Mouse (Mus musculus) embryonic facial prominence, embryonic 15.5 days (tissue): ENCODE results near the gene Atxn1. TPM values are rescaled to one million over a fixed set of nuclear protein-coding genes. Genes with fewer than 3 reads are reported as not detected.

Source experiments
- ATAC-seq: fragments of 200-750 bp; cut with Nextera tagmentation; 2 replicates; pipeline ENCODE4 v1.8.0; 2017; ENCODE audit warnings: low read depth, moderate TSS enrichment; ENCODE audit not compliant: insufficient number of reproducible peaks, low FRiP score, low TSS enrichment
- H3K27ac ChIP-seq: fragments of 300-500 bp; sonication (generic); replicated peaks from 2 replicates; pipeline ENCODE4 v1.5.1; 2015; ENCODE audit warnings: mild to moderate bottlenecking, inconsistent platforms
- H3K27me3 ChIP-seq: fragments of 300-500 bp; sonication (generic); 2 replicates; pipeline ENCODE4 v1.6.1; 2015; ENCODE audit warnings: inconsistent platforms
- H3K36me3 ChIP-seq: fragments of 300-500 bp; sonication (generic); 2 replicates; pipeline ENCODE4 v1.6.1; 2015; ENCODE audit warnings: mild to moderate bottlenecking, inconsistent platforms
- H3K4me1 ChIP-seq: fragments of 300-500 bp; sonication (generic); 2 replicates; pipeline ENCODE4 v1.6.1; 2015; ENCODE audit warnings: inconsistent platforms
- H3K4me2 ChIP-seq: fragments of 300-500 bp; sonication (generic); replicated peaks from 2 replicates; pipeline ENCODE4 v1.6.1; 2015; ENCODE audit warnings: mild to moderate bottlenecking, inconsistent platforms
- H3K4me3 ChIP-seq: fragments of 300-500 bp; sonication (generic); replicated peaks from 2 replicates; pipeline ENCODE4 v1.5.1; 2015; ENCODE audit warnings: mild to moderate bottlenecking, inconsistent platforms
- H3K9ac ChIP-seq: fragments of 300-500 bp; sonication (generic); 2 replicates; pipeline ENCODE4 v1.6.1; 2015; ENCODE audit warnings: inconsistent platforms
- H3K9me3 ChIP-seq: fragments of 300-500 bp; sonication (generic); replicated peaks from 2 replicates; pipeline ENCODE4 v1.6.1; 2016; ENCODE audit warnings: inconsistent platforms
- WGBS: fragments of 180-500 bp; shearing (Covaris S2); methylation state at CpG from one replicate; pipeline ENCODE4 v1.1.7; 2015; 5-methylcytosine and 5-hydroxymethylcytosine counted together
- polyA plus RNA-seq: library from polyadenylated mRNA; unstranded; fragments of >200 nt; fragmentation: Nextera tagmentation; extraction: Ambion mirVana; gene quantifications from 2 replicates; pipeline ENCODE4 v1.2.1, GENCODE M21; 2015

The Atxn1 gene
- polyA plus RNA-seq, 1 experiment from 2014 or later, result 7.2 TPM

DNA sequence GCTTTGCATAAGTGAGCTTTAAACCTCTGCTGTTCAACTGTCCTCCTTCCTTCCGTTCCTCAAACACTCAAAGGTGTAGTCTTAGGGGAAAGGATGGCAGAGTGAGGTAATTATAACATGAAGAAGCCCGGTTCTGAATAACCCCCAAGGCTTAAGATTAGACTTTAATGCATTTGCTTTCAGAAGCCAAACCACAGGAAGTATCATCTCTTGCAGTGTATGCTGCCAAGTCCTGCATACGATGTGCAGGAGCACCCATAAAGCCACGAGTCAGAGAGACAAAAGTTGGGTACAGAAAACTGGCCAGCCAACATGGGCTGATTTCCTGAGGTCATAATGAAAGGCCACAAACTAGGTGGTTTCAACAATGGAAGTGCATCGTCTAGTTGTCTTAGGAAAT lies 212.3 kb downstream of the Atxn1 start:
- Histone ChIP-seq H3K4me2 (no peak overlapping the region), H3K4me3 (no peak overlapping the region), H3K9me3 (no peaks in the 10 kb centered on the region), H3K27me3 (no peaks in the 10 kb centered on the region), H3K36me3 (no peaks in the 10 kb centered on the region), H3K9ac (no peak overlapping the region), H3K4me1 (peaks cover 27% of the 10 kb centered on the region), H3K27ac (no peak overlapping the region)
- no peak for ATAC-seq
- WGBS, result 48% methylated on average over 5 of the region's 5 CpGs

DNA sequence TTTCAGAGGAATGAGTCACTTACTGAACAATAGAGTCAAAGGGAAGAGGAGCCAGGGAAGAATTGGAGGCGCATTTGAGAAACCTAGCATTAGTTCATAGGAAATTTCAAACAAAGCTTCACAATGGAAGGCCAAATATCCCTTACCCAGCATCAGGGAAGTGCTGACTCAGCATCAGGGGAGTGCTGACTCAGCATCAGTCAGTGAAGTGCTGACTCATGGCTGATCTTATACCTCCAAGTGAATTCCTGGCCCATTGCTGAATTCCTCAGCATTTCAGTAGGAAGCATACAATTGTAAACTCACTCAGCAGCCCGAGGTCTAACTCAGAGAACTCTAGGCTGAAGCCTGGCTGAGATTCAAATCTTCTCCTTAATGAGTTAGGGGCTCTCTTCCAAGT lies 213.6 kb downstream of the Atxn1 start:
- H3K4me3 ChIP-seq, result no peak overlapping the region
- H3K27ac ChIP-seq, result no peak overlapping the region; the same call in 1 of the 2 replicates
- H3K4me1 ChIP-seq, result peaks cover 27% of the 10 kb centered on the region
- H3K27me3 ChIP-seq, result no peaks in the 10 kb centered on the region
- no peak overlapping the region for H3K9ac ChIP-seq
- no peaks in the 10 kb centered on the region for H3K36me3 ChIP-seq
- 68% methylated on average over 2 of the region's 2 CpGs for whole genome bisulfite sequencing
- no peak overlapping the region for H3K4me2 ChIP-seq
- ATAC-seq, result no peak
- H3K9me3 ChIP-seq, result no peaks in the 10 kb centered on the region

DNA sequence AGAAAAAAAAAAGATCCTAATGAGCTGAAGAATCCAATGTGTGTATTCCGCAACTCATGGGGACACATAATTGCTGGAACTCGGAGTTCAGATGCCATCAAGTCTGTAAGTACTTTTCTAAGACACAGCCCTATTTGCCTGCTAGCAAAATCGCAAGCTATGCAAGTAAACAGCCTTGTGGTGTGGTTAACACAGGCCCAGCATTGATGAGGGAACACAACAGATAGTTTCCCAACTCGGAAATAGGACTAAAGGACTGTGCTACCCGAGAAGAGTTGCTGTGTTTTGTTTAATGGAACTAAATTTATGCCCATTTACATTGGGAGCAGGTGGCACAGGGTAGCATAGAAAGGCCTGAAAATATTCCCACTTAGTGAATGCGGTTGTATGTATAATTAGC lies 214.2 kb downstream of the Atxn1 start:
- no peak for ATAC-seq
- peaks cover 27% of the 10 kb centered on the region for H3K4me1 ChIP-seq
- no peak overlapping the region for H3K4me2 ChIP-seq
- H3K27ac ChIP-seq, result no peak overlapping the region
- no peak overlapping the region for H3K4me3 ChIP-seq
- 50% methylated on average over 6 of the region's 6 CpGs for WGBS
- H3K27me3 ChIP-seq, result no peaks in the 10 kb centered on the region
- H3K9me3 ChIP-seq, result no peaks in the 10 kb centered on the region
- H3K9ac ChIP-seq, result no peak overlapping the region
- H3K36me3 ChIP-seq, result no peaks in the 10 kb centered on the region

DNA sequence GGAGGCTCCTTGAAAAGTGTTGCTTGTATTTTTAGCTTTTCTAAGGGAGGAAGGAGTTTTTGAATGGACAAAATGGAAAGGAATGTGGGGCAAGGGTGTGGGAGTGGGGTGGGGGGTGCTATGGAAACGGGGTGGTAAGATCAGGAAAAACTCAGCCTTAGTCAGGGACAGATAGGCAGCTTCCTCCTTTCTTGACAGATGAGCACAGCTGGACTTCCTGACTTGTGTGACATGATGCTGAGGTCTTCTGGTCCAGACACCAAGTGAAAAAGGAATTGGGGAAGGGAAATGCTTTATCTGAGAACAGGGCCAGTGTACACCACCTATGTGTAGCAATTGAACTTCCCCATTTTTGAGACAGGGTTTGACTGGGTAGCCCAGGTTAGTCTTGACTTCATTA lies 214.9 kb downstream of the Atxn1 start:
- Histone ChIP-seq H3K9me3 (no peaks in the 10 kb centered on the region), H3K27me3 (no peaks in the 10 kb centered on the region), H3K9ac (no peak overlapping the region), H3K27ac (no peak overlapping the region), H3K4me1 (peaks cover 27% of the 10 kb centered on the region), H3K36me3 (no peaks in the 10 kb centered on the region), H3K4me2 (no peak overlapping the region), H3K4me3 (no peak overlapping the region)
- WGBS, result 50% methylated on average over 1 of the region's 1 CpGs
- ATAC-seq, result no peak

DNA sequence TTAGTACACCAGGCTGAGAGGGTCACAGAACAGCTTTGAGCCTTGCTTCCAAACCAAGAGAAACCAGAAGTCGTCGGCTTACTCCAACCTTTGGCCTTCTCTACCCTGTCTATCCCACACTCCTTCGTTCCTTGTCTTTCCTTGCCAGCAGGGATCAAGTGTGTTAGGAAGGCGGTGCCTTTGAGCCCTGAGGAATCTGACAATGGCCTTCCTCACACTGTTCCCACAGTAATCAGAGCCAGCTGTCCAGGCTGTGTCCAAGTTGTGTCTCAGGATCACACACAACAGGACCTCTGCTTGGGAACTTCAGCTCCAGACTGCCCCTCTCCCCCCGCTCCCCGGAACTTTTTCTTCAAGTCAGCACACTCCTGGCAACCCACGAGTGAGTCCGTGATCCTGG lies 215.6 kb downstream of the Atxn1 start:
- Histone ChIP-seq H3K4me3 (no peak overlapping the region), H3K9ac (no peak overlapping the region), H3K9me3 (no peaks in the 10 kb centered on the region), H3K27ac (no peak overlapping the region), H3K36me3 (no peaks in the 10 kb centered on the region), H3K4me2 (no peak overlapping the region), H3K27me3 (no peaks in the 10 kb centered on the region), H3K4me1 (peaks cover 23% of the 10 kb centered on the region)
- ATAC-seq, result no peak
- 43% methylated on average over 8 of the region's 8 CpGs for WGBS

DNA sequence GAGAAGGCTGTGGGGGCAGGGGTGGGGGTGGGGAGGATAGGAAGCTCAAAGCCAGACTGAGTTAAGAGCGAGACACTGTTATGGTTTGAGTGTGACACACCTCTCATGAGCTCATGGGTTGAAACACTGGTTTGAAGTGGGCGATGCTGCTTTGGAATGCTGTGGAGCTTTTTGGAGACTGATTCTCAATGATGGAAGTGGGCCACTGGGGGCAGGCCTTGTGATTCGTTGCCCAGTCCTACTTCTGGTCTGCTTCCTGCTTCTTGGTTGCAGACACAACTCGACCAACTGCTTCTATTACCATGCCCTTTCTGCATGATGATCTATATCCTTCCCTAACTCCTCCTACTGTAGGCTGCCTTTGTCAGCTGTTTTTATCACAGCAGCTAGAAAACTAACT lies 216.1 kb downstream of the Atxn1 start:
- H3K4me3 ChIP-seq, result no peak overlapping the region
- ATAC-seq, result no peak
- H3K4me1 ChIP-seq, result peaks cover 23% of the 10 kb centered on the region
- WGBS, result 56% methylated on average over 4 of the region's 4 CpGs
- no peak overlapping the region for H3K4me2 ChIP-seq
- H3K27me3 ChIP-seq, result no peaks in the 10 kb centered on the region
- no peak overlapping the region for H3K9ac ChIP-seq
- H3K27ac ChIP-seq, result no peak overlapping the region
- H3K36me3 ChIP-seq, result no peaks in the 10 kb centered on the region
- no peaks in the 10 kb centered on the region for H3K9me3 ChIP-seq

DNA sequence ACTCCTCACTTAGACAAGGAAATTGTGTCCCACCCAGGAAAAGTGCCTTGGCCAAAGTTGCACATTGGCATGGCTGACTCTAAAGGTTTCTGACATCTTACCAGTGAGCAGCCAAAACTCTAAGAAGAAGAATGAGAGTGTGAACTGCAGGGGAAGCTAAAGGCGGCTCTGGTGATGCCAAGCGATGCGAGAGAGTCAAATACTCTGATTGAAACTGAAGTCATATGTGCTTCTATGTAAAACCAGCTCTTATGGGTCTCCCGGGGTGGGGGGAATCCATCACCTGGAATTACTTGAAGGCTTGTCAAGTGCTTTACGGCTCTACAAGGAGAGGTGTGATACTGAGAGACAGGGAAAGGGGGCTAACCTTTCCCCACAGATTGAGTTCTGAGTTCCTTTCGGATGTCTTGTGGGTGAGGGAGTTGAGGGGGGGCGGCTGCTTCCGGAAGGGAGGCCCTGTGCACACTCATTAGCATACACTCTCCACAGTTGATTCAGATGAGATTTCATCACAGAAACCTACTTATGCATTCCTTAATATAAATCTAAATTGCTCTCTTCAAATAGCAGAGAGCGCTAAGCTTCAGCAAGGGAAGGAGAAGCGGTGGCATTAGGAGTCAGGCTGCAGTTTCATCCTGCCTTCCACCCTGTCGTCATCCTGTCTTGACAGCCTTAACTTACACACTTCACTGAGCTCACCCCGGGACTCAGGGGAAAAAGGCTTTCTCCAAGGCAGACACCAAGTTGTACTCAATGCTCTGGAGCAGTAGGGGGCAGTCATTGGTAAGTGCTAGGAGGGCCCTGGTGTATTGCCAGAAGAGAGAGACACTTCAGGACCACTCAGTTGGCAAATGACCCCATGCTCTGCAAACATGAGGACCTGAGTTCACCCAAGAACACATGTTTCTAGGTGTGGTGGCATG lies 218.7 kb downstream of the Atxn1 start:
- H3K4me2 ChIP-seq, result no peak overlapping the region
- no peaks in the 10 kb centered on the region for H3K9me3 ChIP-seq
- H3K27ac ChIP-seq, result no peak overlapping the region
- no peaks in the 10 kb centered on the region for H3K27me3 ChIP-seq
- no peak overlapping the region for H3K4me3 ChIP-seq
- no peak for ATAC-seq
- H3K9ac ChIP-seq, result no peak overlapping the region
- WGBS, result 60% methylated on average over 12 of the region's 12 CpGs
- no peaks in the 10 kb centered on the region for H3K36me3 ChIP-seq
- H3K4me1 ChIP-seq, result peaks cover 23% of the 10 kb centered on the region

DNA sequence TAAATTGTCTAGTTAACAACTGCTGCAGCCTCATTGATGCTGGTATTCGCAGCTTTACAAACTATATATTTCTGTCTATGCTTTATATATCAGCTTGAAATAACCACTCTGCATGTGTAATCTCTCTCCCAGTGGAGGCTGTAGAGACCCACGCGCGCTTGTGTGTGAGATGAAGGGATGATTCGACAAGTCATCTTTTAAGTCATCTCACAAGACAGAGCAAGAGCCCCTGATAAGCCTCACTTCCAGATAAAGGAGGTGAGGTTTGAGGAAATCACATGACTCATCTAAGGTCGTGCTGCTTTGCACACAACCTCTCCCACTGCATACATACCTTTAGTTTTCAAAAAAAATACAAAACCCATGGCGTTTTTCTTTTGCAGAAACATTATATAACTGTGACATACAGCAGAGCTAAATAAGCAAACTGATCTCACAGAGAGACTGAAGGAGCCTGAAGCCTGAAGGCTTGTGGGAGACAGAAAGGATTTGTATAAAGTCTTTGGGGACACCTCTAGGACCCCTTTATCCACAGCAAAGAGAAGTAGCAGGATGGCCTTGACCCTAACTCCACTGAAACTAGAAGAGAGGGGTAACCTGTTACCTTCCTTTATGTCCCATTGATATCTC lies 219.9 kb downstream of the Atxn1 start:
- ATAC-seq, result no peak
- 77% methylated on average over 7 of the region's 7 CpGs for WGBS

DNA sequence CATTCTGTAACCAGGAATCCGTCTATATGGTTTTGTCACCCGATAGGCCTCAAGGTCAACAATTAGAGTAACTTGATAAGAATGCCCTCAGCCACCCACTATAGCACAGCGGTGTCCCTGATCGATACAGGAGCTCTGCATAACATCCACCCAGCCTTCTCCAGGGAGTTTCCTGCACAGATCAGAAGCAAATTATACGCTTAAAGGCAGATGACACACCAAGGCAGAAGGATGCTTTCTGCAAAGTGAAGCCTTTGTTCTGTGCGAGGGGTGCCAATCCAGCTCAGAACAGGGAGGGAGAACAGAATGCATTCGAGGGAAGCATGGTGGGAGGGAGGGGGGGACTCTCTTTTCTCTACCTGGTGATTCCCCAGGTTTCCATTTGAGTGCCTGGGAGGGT lies 221.0 kb downstream of the Atxn1 start:
- 31% methylated on average over 7 of the region's 7 CpGs for WGBS

More for the DNA sequence above, 219.9 kb downstream of the Atxn1 start:
- Histone ChIP-seq H3K36me3 (no peaks in the 10 kb centered on the region), H3K9me3 (no peaks in the 10 kb centered on the region), H3K4me1 (peaks cover 18% of the 10 kb centered on the region), H3K4me2 (no peak overlapping the region), H3K4me3 (no peak overlapping the region), H3K27ac (no peak overlapping the region), H3K27me3 (no peaks in the 10 kb centered on the region), H3K9ac (no peak overlapping the region)

DNA sequence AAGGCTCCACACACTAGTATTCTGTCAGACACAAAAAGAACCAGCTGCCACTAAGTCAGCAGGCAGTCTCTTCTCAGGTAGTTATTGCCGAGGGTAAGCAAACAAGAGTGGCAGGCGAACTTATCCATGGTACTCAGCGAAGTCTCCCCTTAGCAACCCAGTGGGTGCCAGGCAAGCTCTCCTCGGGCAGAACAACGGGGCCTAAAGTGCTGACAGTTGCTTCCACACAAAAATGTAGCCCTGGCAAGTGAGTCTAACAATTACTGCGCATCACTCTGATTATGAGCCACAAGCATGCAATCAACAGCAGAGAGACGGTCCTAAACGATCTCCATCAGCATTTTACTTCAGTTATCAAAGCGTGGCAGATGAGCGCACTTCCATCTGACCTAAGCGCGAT lies 224.4 kb downstream of the Atxn1 start:
- ATAC-seq, result no peak
- H3K36me3 ChIP-seq, result no peaks in the 10 kb centered on the region
- H3K4me1 ChIP-seq, result no peaks in the 10 kb centered on the region
- no peak overlapping the region for H3K27ac ChIP-seq
- no peak overlapping the region for H3K4me3 ChIP-seq
- H3K27me3 ChIP-seq, result no peaks in the 10 kb centered on the region
- WGBS, result 83% methylated on average over 12 of the region's 12 CpGs
- no peak overlapping the region for H3K9ac ChIP-seq
- no peaks in the 10 kb centered on the region for H3K9me3 ChIP-seq
- no peak overlapping the region for H3K4me2 ChIP-seq

More for the DNA sequence above, 221.0 kb downstream of the Atxn1 start:
- Histone ChIP-seq H3K9ac (no peak overlapping the region), H3K36me3 (no peaks in the 10 kb centered on the region), H3K9me3 (no peaks in the 10 kb centered on the region), H3K4me2 (no peak overlapping the region), H3K27ac (no peak overlapping the region), H3K4me1 (peaks cover 7% of the 10 kb centered on the region), H3K27me3 (no peaks in the 10 kb centered on the region), H3K4me3 (no peak overlapping the region)
- no peak for ATAC-seq

DNA sequence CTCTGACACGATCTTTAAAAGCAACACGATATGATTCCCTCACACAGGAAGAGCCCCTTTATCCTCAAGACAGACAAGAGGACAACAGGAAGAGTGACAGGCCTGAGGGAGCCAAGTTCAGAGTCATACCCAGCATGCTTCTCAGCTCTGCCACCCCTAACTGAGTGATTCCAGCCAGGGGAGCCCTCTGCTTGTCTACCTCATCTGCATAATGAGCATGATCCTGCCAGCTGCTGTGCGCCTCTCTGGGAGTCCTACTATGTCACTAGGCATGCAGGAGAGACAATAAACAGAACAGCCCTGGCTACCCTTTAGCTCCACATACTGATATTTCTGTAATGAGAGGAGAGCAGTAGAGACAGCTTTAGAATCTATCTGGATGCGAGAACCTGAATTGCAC lies 228.6 kb downstream of the Atxn1 start:
- Histone ChIP-seq H3K4me3 (no peak overlapping the region), H3K27ac (no peak overlapping the region), H3K36me3 (no peaks in the 10 kb centered on the region), H3K27me3 (no peaks in the 10 kb centered on the region), H3K9ac (no peak overlapping the region), H3K4me2 (no peak overlapping the region), H3K9me3 (no peaks in the 10 kb centered on the region), H3K4me1 (no peaks in the 10 kb centered on the region)
- 88% methylated on average over 4 of the region's 4 CpGs for WGBS
- ATAC-seq, result no peak
